Mouse (Mus musculus): ENCODE measurements around the gene Rpl18a. TPM values are rescaled to one million over a fixed set of nuclear protein-coding genes. Genes with fewer than 3 reads are reported as not detected.

Rpl18a gene
- 100 to 1,000 TPM; 698 to 704 TPM for total RNA-seq (2021)
- long read RNA-seq, experiment 1, transcript Rpl18a-201 (5 exons, 1,260 nt) = major isoform, 104 of 1,501 reads
- long read RNA-seq, experiment 1, partial matches to known transcripts = 1,390 of 1,501 reads
- long read RNA-seq, experiment 1, other reads (novel, unspliced or antisense) = 5 of 1,501 reads
- long read RNA-seq, experiment 2, transcript Rpl18a-201 (5 exons, 1,260 nt) = major isoform, 167 of 1,894 reads
- long read RNA-seq, experiment 2, partial matches to known transcripts = 1,717 of 1,894 reads
- long read RNA-seq, experiment 2, other reads (novel, unspliced or antisense) = 5 of 1,894 reads

DNA sequence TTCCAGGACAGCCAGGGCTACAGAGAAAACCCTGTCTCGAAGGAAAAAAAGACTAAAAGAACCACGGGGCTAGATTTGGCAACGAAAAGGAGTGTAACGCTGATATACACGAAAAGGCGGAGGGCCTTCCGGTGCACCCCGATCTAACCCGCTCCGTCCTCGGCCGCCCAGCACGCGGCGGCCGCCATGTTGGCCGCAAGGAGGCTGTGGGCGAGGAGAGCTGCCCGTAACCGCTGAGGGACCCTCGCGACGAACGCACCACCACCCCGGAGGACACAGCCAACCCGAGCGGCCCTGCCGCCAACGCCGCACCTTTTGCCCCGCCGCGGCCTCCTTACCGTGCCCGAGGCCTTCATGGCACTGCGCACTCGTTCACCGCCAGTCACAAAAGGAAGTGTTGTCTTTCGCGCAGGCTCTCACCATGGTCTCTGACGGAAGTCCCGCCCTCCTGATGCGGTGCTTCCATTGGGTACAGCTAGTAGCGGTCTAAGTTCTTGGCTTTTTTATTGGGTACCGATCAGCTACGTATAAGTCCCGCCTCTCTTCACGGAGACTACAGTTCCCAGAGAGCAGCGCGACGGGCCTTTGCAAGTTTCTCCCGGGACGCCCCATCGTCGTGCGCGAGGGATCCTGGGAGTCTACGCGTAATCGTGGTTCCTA lies at the start of gene Rpl18a:
Gene Rpl18a (minus strand): TSS at position 392 of the 660 bp plus-strand sequence.
- peak; percentile 46 for TF ChIP-seq CTCF (conservative IDR thresholded peaks at IDR 0.05)
- peak; percentile 93 to 99 for DNase-seq (ENCODE audit: low spot score in 2 of 2)
- Histone ChIP-seq H3K4me3 (peak within 1 kb of the TSS; percentile 97), H3K27ac (peak within 1 kb of the TSS; percentile 95)

- Histone ChIP-seq H3K27ac (no peak overlapping the region), H3K4me3 (no peak overlapping the region)
- no peak for DNase-seq (ENCODE audit: low spot score in 2 of 2)
- no peak for TF ChIP-seq CTCF (conservative IDR thresholded peaks at IDR 0.05)
Observed at GRCm38 (mm10) chr8:70943187-70943586, 46.0 kb upstream of the Rpl18a start.

GRCm38 (mm10) chr8:70941478-70941877 lies 44.3 kb upstream of the Rpl18a start:
- DNase-seq (ENCODE audit: low spot score in 2 of 2) = peak in 1 of 2 experiments; percentile 37
- Histone ChIP-seq H3K27ac (no peak overlapping the region), H3K4me3 (no peak overlapping the region)
- peak; percentile 50 for TF ChIP-seq CTCF (conservative IDR thresholded peaks at IDR 0.05)

GRCm38 (mm10) chr8:70937200-70937599 lies 40.0 kb upstream of the Rpl18a start:
- DNase-seq (ENCODE audit: low spot score in 2 of 2) = peak in 1 of 2 experiments; percentile 52
- H3K4me3 ChIP-seq = no peak overlapping the region
- TF ChIP-seq CTCF (conservative IDR thresholded peaks at IDR 0.05) = no peak
- peak overlapping the region; percentile 74; the same call in 1 of the 2 replicates for H3K27ac ChIP-seq

- Histone ChIP-seq H3K4me3 (no peak overlapping the region), H3K27ac (peak overlapping the region; percentile 74)
- peak in 1 of 2 experiments; percentile 45 for DNase-seq (ENCODE audit: low spot score in 2 of 2)
- TF ChIP-seq CTCF (conservative IDR thresholded peaks at IDR 0.05) = no peak
Observed at GRCm38 (mm10) chr8:70934786-70935185, 37.6 kb upstream of the Rpl18a start.

DNA sequence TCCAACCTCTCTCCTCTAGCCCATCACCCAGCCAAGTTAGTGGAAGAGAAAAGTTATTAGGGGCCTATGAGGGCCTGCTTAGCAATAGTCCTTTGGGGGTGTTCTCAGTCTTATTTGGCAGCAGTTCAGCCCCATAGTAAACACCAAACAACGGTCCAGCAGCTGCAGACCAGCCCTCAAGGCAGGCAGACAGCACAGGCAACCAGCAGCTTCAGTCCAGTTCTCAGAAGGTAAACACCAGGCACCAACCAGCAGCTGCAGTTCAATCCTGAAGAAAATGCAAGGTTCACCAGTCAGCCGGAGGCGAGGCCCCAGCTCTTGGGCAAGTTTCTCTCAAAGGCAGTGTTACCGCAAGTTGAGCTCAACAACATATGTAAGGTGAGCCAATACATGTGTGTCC lies 35.8 kb upstream of the Rpl18a start:
- TF ChIP-seq CTCF (conservative IDR thresholded peaks at IDR 0.05) = no peak
- Histone ChIP-seq H3K4me3 (no peak overlapping the region), H3K27ac (no peak overlapping the region)
- DNase-seq (ENCODE audit: low spot score in 2 of 2) = no peak

DNA sequence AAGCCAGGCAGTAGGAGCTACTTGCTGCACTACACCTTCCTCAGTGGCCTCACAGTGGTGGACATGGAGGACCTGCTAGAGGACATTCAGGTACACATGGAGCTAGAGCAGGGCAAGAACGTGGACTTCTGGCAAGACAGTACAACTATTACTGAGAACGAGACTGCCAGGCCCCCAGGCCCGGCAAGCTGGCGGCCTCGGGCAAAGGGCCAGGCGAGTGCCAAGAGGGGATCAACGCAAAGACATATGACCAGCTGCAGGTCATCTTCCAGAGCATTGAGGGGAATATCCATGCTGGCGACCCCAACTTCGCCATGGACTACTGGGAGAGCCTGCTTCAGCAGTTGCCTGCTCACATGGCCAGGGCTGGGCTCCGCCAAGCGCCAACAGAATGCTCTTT lies 34.5 kb upstream of the Rpl18a start:
- Histone ChIP-seq H3K27ac (no peak overlapping the region), H3K4me3 (no peak overlapping the region)
- no peak for TF ChIP-seq CTCF (conservative IDR thresholded peaks at IDR 0.05)
- DNase-seq (ENCODE audit: low spot score in 2 of 2) = no peak

DNA sequence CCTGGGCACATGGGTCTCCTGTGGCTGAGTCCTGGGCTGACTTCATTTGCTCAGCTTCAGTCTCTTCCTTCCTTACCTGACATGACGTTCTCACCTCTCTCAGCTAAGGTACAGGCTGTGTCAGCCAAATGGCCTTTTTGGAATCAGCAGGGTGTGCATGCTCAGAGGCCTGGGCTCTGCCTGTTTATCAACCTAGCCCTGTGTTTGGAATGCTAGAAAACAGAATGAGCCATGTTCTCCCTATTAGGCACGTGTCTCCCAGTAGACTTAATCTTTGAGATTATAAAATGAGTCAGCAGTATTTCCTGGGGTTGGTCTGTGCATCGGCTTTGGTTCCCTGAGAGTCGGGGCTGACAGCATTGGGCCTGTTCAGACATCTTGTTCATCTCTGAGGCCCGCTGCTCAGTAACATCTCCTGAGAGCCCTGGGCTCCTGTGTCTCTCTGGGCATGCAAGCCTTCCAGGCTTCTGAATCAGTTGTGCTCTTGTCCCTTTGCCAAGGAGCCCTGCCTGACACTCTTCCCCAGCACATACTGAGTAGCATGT lies 31.6 kb upstream of the Rpl18a start:
- DNase-seq (ENCODE audit: low spot score in 2 of 2) = no peak
- TF ChIP-seq CTCF (conservative IDR thresholded peaks at IDR 0.05) = no peak

GRCm38 (mm10) chr8:70928096-70928495 lies 30.9 kb upstream of the Rpl18a start:
- no peak for DNase-seq (ENCODE audit: low spot score in 2 of 2)
- Histone ChIP-seq H3K27ac (peak overlapping the region; percentile 53; the same call in 1 of the 2 replicates), H3K4me3 (no peak overlapping the region)
- TF ChIP-seq CTCF (conservative IDR thresholded peaks at IDR 0.05) = no peak

More for the DNA sequence above, 31.6 kb upstream of the Rpl18a start:
- H3K27ac ChIP-seq = peak overlapping the region; percentile 59; the same call in 1 of the 2 replicates
- H3K4me3 ChIP-seq = no peak overlapping the region

DNA sequence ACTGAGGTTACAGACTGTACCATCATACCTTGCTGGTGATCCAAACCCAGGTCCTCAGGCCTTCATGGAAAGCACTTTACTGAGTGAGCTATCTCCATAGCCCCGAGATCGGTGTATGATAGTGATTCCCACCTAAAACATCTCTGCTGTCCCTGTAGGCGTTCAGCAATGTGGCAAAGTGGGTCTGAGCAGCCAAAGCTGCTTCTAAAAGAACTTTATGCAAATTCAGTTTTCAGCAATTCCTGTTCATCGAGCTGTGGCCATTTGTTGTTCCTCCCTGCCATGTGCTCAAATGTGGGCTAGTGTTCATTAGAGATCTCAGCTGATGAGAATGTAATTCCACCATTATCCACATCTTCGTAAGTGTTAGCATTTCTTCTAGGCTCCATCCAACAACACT lies 29.2 kb upstream of the Rpl18a start:
- DNase-seq (ENCODE audit: low spot score in 2 of 2) = peak in 1 of 2 experiments; percentile 67
- Histone ChIP-seq H3K27ac (peak overlapping the region; percentile 74), H3K4me3 (no peak overlapping the region)
- 0 out of 2 replicates have a peak, but pooled peaks have one; percentile 10 for TF ChIP-seq CTCF (conservative IDR thresholded peaks at IDR 0.05)

- peak overlapping the region; percentile 59; the same call in 1 of the 2 replicates for H3K27ac ChIP-seq
- H3K4me3 ChIP-seq = no peak overlapping the region
- TF ChIP-seq CTCF (conservative IDR thresholded peaks at IDR 0.05) = no peak
- peak in 1 of 2 experiments; percentile 4 for DNase-seq (ENCODE audit: low spot score in 2 of 2)
Observed at GRCm38 (mm10) chr8:70925754-70926153, 28.5 kb upstream of the Rpl18a start.

DNA sequence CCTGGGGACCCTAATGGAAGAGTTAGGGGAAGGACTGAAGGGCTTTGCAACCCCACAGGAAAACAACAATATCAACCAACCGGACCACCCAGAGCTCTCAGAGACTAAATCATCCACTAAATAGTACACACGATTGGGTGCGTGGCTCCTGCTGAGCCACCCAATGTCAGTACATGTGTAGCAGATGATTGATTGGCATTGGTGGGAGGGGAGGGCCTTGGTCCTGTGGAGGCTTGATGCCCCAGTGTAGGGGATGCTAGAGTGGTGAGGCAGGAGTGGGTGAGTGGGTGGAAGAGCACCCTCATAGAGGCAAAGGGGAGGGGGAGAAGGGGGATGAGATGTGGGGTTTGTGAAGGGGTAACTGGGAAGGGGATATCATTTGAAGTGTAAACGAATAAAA lies 26.9 kb upstream of the Rpl18a start:
- H3K27ac ChIP-seq = peak overlapping the region; percentile 41; the same call in 1 of the 2 replicates
- no peak overlapping the region for H3K4me3 ChIP-seq
- peak in 1 of 2 experiments; percentile 8 for DNase-seq (ENCODE audit: low spot score in 2 of 2)
- TF ChIP-seq CTCF (conservative IDR thresholded peaks at IDR 0.05) = no peak
